Mouse (Mus musculus) thymus, adult 2 months (tissue): ENCODE measurements around the gene Nudcd3. TPM values are rescaled to one million over a fixed set of nuclear protein-coding genes. Genes with fewer than 3 reads are reported as not detected.

Experiments
- DNase-seq: peaks from one replicate; pipeline ENCODE4 v3.0.0; 2021
- H3K27ac ChIP-seq: fragments of 200-500 bp; 2 replicates; pipeline ENCODE4 v1.5.1; 2012; ENCODE audit warnings: low read length, control low read depth; ENCODE audit not compliant: control insufficient read depth, insufficient read depth
- H3K27me3 ChIP-seq: fragments of 200-500 bp; 2 replicates; pipeline ENCODE4 v1.6.1; 2012; ENCODE audit warnings: mild to moderate bottlenecking, low read length, moderate library complexity, mixed read lengths; ENCODE audit not compliant: control insufficient read depth, insufficient read depth
- H3K36me3 ChIP-seq: fragments of 200-500 bp; 2 replicates; pipeline ENCODE4 v1.6.1; 2012; ENCODE audit warnings: mild to moderate bottlenecking, low read length, moderate library complexity; ENCODE audit not compliant: control insufficient read depth, insufficient read depth
- H3K4me1 ChIP-seq: fragments of 200-500 bp; replicated peaks from 2 replicates; pipeline ENCODE4 v1.6.1; 2012; ENCODE audit warnings: low read length; ENCODE audit not compliant: control insufficient read depth, insufficient read depth
- H3K4me3 ChIP-seq: fragments of 200-500 bp; 2 replicates; pipeline ENCODE4 v1.5.1; 2012; ENCODE audit warnings: mild to moderate bottlenecking, low read length, control low read depth, moderate library complexity; ENCODE audit not compliant: control insufficient read depth, insufficient read depth
- CTCF ChIP-seq: fragments of 200-500 bp; IDR thresholded peaks from 2 replicates; pipeline ENCODE4 v1.5.1; 2012; ENCODE audit warnings: mild to moderate bottlenecking, control low read depth, low read length, moderate library complexity, borderline replicate concordance; ENCODE audit not compliant: control insufficient read depth, poor library complexity, insufficient read depth; ENCODE audit errors: extremely low read depth
- POLR2A ChIP-seq: fragments of 200-500 bp; IDR thresholded peaks from 2 replicates; pipeline ENCODE4 v1.6.1; 2012; ENCODE audit warnings: mild to moderate bottlenecking, low read length, control low read depth, moderate library complexity; ENCODE audit not compliant: control insufficient read depth, poor library complexity, insufficient read depth; ENCODE audit errors: extremely low read depth
- WGBS: fragments of 180-500 bp; shearing (Covaris S2); methylation state at CpG from one replicate; pipeline ENCODE4 v1.1.7; 2018; 5-methylcytosine and 5-hydroxymethylcytosine counted together
- polyA plus RNA-seq: library from polyadenylated mRNA; depleted of rRNA; stranded (reverse); fragments of >200 nt; gene quantifications from 2 replicates; pipeline ENCODE4 v1.2.3, GENCODE M21; 2012

The Nudcd3 gene
- polyA plus RNA-seq, 1 experiment: 62.2 TPM

GRCm38 (mm10) chr11:6166351-6166750, 33.9 kb downstream of the Nudcd3 start:
- Histone ChIP-seq H3K36me3 (no peaks in the 10 kb centered on the region), H3K27me3 (no peaks in the 10 kb centered on the region), H3K27ac (no peak overlapping the region), H3K4me1 (peaks cover 8% of the 10 kb centered on the region; the same call in 1 of the 2 replicates), H3K4me3 (no peak overlapping the region)
- no peak for DNase-seq
- 94% methylated on average over 12 of the region's 12 CpGs for WGBS
- TF ChIP-seq CTCF (no peak), POLR2A (no peak)

DNA sequence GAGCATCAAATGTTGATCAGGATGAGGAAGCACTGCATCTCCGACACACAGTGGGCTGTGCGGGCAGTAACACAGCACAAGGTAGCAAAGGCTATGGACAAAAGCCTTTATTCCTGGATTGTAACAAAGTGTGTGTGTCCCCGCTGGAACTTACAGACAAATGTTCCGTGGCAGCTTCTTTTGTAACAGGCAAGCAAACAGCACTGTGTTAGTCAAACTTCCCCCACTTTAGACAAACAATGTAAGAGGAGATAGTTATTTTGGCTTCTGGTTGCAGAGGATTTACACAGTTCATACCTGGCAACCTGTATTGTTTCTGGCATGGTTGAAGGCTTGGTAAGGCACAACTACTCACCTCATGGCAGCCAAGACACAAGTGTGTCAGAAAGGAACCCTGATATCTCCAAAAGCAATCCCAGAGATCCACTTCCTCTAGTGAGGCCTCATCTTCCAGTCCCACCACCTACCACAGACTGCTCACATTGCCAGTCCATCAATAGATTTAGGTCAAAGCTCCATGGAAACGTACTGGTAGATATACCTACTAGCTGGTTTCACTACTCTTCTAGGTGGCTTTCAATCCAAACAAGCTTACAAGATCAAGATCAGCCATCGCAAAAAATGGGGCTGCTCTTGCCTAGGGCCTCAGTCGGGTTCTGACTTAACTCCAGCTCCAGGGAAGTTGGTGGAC, 34.7 kb downstream of the Nudcd3 start:
- no peak for TF ChIP-seq POLR2A
- no peak for TF ChIP-seq CTCF
- WGBS: 93% methylated on average over 7 of the region's 7 CpGs
- no peak for DNase-seq

GRCm38 (mm10) chr11:6164781-6165180, 35.4 kb downstream of the Nudcd3 start:
- no peak overlapping the region for H3K27ac ChIP-seq
- no peaks in the 10 kb centered on the region for H3K27me3 ChIP-seq
- TF ChIP-seq CTCF (no peak), POLR2A (no peak)
- no peaks in the 10 kb centered on the region for H3K36me3 ChIP-seq
- peaks cover 11% of the 10 kb centered on the region for H3K4me1 ChIP-seq
- WGBS: 95% methylated on average over 7 of the region's 7 CpGs
- no peak for DNase-seq
- H3K4me3 ChIP-seq: no peak overlapping the region

More for the DNA sequence above, 34.7 kb downstream of the Nudcd3 start:
- no peaks in the 10 kb centered on the region for H3K36me3 ChIP-seq
- no peak overlapping the region for H3K4me3 ChIP-seq
- H3K27me3 ChIP-seq: no peaks in the 10 kb centered on the region
- H3K4me1 ChIP-seq: peaks cover 8% of the 10 kb centered on the region; the same call in 1 of the 2 replicates
- H3K27ac ChIP-seq: no peak overlapping the region

- H3K27ac ChIP-seq: no peak overlapping the region
- peaks cover 8% of the 10 kb centered on the region for H3K4me1 ChIP-seq
- TF ChIP-seq POLR2A (no peak), CTCF (no peak)
- no peak for DNase-seq
- H3K4me3 ChIP-seq: no peak overlapping the region
- no peaks in the 10 kb centered on the region for H3K36me3 ChIP-seq
- WGBS: 94% methylated on average over 12 of the region's 12 CpGs
- H3K27me3 ChIP-seq: no peaks in the 10 kb centered on the region
Measured at GRCm38 (mm10) chr11:6163706-6164105, 36.5 kb downstream of the Nudcd3 start.

- DNase-seq: no peak
- Histone ChIP-seq H3K36me3 (no peaks in the 10 kb centered on the region), H3K4me3 (no peak overlapping the region), H3K27me3 (no peaks in the 10 kb centered on the region), H3K4me1 (peaks cover 8% of the 10 kb centered on the region), H3K27ac (no peak overlapping the region)
- 100% methylated on average over 3 of the region's 3 CpGs for WGBS
- TF ChIP-seq POLR2A (no peak), CTCF (no peak)
Measured at GRCm38 (mm10) chr11:6163062-6163461, 37.2 kb downstream of the Nudcd3 start.

- Histone ChIP-seq H3K27me3 (no peaks in the 10 kb centered on the region), H3K4me1 (peaks cover 10% of the 10 kb centered on the region), H3K36me3 (no peaks in the 10 kb centered on the region), H3K4me3 (no peak overlapping the region), H3K27ac (no peak overlapping the region)
- TF ChIP-seq POLR2A: no peak
- no peak for TF ChIP-seq CTCF
- no peak for DNase-seq
Measured at GRCm38 (mm10) chr11:6161549-6161948, 38.7 kb downstream of the Nudcd3 start.
